Mouse (Mus musculus) forebrain, embryonic 12.5 days (tissue): ENCODE measurements around the gene Stk40. TPM values are rescaled to one million over a fixed set of nuclear protein-coding genes. Genes with fewer than 3 reads are reported as not detected.

Source experiments
- ATAC-seq: fragments of 200-750 bp; cut with Nextera tagmentation; 2 replicates; pipeline ENCODE4 v1.8.0; 2017; ENCODE audit warnings: moderate TSS enrichment; ENCODE audit not compliant: low FRiP score
- H3K27ac ChIP-seq: fragments of 300-500 bp; sonication (generic); 2 replicates; pipeline ENCODE4 v1.5.1; 2016; ENCODE audit warnings: mild to moderate bottlenecking
- H3K27me3 ChIP-seq: fragments of 300-500 bp; sonication (generic); 2 replicates; pipeline ENCODE4 v1.6.1; 2016; ENCODE audit warnings: mild to moderate bottlenecking
- H3K36me3 ChIP-seq: fragments of 300-500 bp; sonication (generic); replicated peaks from 2 replicates; pipeline ENCODE4 v1.6.1; 2016; ENCODE audit warnings: mild to moderate bottlenecking
- H3K4me1 ChIP-seq: fragments of 300-500 bp; sonication (generic); 2 replicates; pipeline ENCODE4 v1.6.1; 2016
- H3K4me2 ChIP-seq: fragments of 300-500 bp; sonication (generic); 2 replicates; pipeline ENCODE4 v1.6.1; 2016; ENCODE audit warnings: mild to moderate bottlenecking, moderate library complexity
- H3K4me3 ChIP-seq: fragments of 300-500 bp; sonication (generic); replicated peaks from 2 replicates; pipeline ENCODE4 v1.5.1; 2016; ENCODE audit warnings: mild to moderate bottlenecking
- H3K9ac ChIP-seq: fragments of 300-500 bp; sonication (generic); 2 replicates; pipeline ENCODE4 v1.6.1; 2016; ENCODE audit warnings: mild to moderate bottlenecking
- H3K9me3 ChIP-seq: fragments of 300-500 bp; sonication (generic); 2 replicates; pipeline ENCODE4 v1.6.1; 2016
- WGBS: fragments of 180-500 bp; shearing (Covaris S2); methylation state at CpG from one replicate; pipeline ENCODE4 v1.1.7; 2016; 5-methylcytosine and 5-hydroxymethylcytosine counted together
- polyA plus RNA-seq: library from polyadenylated mRNA; unstranded; fragments of >200 nt; fragmentation: Nextera tagmentation; extraction: Ambion mirVana; gene quantifications from 2 replicates; pipeline ENCODE4 v1.2.1, GENCODE M21; 2016

The Stk40 gene
- polyA plus RNA-seq, 1 experiment from 2014 or later = 42.8 TPM

- H3K27ac ChIP-seq = no peak overlapping the region
- no peaks in the 10 kb centered on the region for H3K9me3 ChIP-seq
- H3K4me2 ChIP-seq = no peak overlapping the region
- H3K36me3 ChIP-seq = peaks cover 70% of the 10 kb centered on the region
- WGBS = 96% methylated on average over 4 of the region's 4 CpGs
- H3K4me3 ChIP-seq = no peak overlapping the region
- ATAC-seq = no peak
- H3K9ac ChIP-seq = no peak overlapping the region
- peaks cover 16% of the 10 kb centered on the region for H3K4me1 ChIP-seq
- no peaks in the 10 kb centered on the region for H3K27me3 ChIP-seq
Observed at GRCm38 (mm10) chr4:126134236-126134635, 30.5 kb downstream of the Stk40 start.

- peaks cover 71% of the 10 kb centered on the region for H3K36me3 ChIP-seq
- WGBS = 90% methylated on average over 4 of the region's 4 CpGs
- peaks cover 16% of the 10 kb centered on the region for H3K4me1 ChIP-seq
- H3K4me2 ChIP-seq = no peak overlapping the region
- H3K9ac ChIP-seq = no peak overlapping the region
- H3K4me3 ChIP-seq = no peak overlapping the region
- H3K27me3 ChIP-seq = no peaks in the 10 kb centered on the region
- ATAC-seq = no peak
- no peaks in the 10 kb centered on the region for H3K9me3 ChIP-seq
- H3K27ac ChIP-seq = no peak overlapping the region
Observed at GRCm38 (mm10) chr4:126134639-126135038, 30.9 kb downstream of the Stk40 start.

DNA sequence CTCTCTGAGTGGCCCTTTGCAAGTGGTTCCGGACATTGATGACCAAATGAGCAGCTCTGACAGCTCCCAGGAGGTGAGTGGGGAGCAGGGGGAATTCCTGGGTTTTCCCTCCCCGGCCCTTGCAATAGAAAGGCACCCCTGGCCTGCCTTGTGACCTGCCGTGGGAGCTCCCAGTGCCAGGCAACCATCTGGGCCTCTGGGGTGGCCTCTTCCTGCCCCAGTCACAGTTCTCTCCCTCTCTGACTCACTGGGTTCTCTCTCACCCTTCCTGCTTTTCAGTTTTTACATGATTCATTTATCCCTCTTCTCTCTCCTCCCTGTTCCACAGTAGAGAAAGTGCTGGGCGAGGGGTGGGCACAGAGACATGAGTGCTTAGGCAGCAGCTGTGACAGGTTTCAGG lies 34.0 kb downstream of the Stk40 start:
- H3K36me3 ChIP-seq = peaks cover 73% of the 10 kb centered on the region
- WGBS = 91% methylated on average over 4 of the region's 4 CpGs
- H3K9ac ChIP-seq = no peak overlapping the region
- no peak for ATAC-seq
- H3K4me1 ChIP-seq = no peaks in the 10 kb centered on the region
- H3K27me3 ChIP-seq = no peaks in the 10 kb centered on the region
- no peak overlapping the region for H3K4me2 ChIP-seq
- H3K27ac ChIP-seq = no peak overlapping the region
- no peak overlapping the region for H3K4me3 ChIP-seq
- no peaks in the 10 kb centered on the region for H3K9me3 ChIP-seq

GRCm38 (mm10) chr4:126141021-126141420 lies 37.3 kb downstream of the Stk40 start:
- Histone ChIP-seq H3K9me3 (no peaks in the 10 kb centered on the region), H3K9ac (no peak overlapping the region), H3K4me2 (no peak overlapping the region), H3K4me1 (no peaks in the 10 kb centered on the region), H3K36me3 (peaks cover 44% of the 10 kb centered on the region), H3K27me3 (0 out of 2 replicates have a peak, but pooled peaks cover 4% of the 10 kb centered on the region), H3K27ac (no peak overlapping the region), H3K4me3 (no peak overlapping the region)
- ATAC-seq = no peak
- 88% methylated on average over 5 of the region's 5 CpGs for WGBS

GRCm38 (mm10) chr4:126145396-126145795 lies 41.6 kb downstream of the Stk40 start:
- Histone ChIP-seq H3K4me3 (no peak overlapping the region), H3K4me2 (no peak overlapping the region), H3K4me1 (peaks cover 18% of the 10 kb centered on the region), H3K27me3 (peaks cover 42% of the 10 kb centered on the region), H3K9me3 (no peaks in the 10 kb centered on the region), H3K27ac (no peak overlapping the region), H3K36me3 (0 out of 2 replicates have a peak, but pooled peaks cover 2% of the 10 kb centered on the region), H3K9ac (no peak overlapping the region)
- 51% methylated on average over 3 of the region's 4 CpGs for WGBS
- ATAC-seq = no peak

DNA sequence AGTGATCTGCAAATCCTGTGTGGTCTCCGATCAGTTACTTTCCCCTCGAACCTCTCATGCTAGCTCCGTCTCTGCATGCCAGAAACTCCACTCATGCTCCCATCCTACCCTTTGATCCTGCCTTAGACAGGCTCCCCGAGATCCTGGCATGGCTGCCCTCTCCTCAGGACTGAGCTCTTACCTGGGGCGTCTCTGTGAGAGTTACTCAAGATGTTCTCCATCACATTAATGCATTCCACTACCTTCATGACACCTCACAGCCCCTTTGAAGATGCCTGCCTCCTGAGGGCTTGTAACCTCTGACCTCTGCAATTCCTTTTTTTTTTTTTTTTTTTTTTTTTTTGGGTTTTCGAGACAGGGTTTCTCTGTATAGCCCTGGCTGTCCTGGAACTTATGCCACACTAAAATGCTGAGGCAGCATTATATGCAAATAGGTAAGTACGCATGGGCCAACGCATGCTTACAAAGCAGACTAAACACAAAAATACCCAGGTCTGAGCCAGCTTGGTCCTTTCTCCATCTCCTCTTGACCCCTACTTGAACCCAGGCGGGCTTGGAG lies 43.3 kb downstream of the Stk40 start:
- H3K4me2 ChIP-seq = peak overlapping the region; percentile 80; the same call in 1 of the 2 replicates
- no peak overlapping the region for H3K4me3 ChIP-seq
- H3K9me3 ChIP-seq = no peaks in the 10 kb centered on the region
- 56% methylated on average over 9 of the region's 9 CpGs for WGBS
- no peak overlapping the region for H3K9ac ChIP-seq
- 0 out of 2 replicates have a peak overlapping the region, but pooled peaks have one; percentile 50 for H3K27ac ChIP-seq
- peaks cover 18% of the 10 kb centered on the region for H3K4me1 ChIP-seq
- ATAC-seq = no peak
- no peaks in the 10 kb centered on the region for H3K36me3 ChIP-seq
- H3K27me3 ChIP-seq = peaks cover 57% of the 10 kb centered on the region

DNA sequence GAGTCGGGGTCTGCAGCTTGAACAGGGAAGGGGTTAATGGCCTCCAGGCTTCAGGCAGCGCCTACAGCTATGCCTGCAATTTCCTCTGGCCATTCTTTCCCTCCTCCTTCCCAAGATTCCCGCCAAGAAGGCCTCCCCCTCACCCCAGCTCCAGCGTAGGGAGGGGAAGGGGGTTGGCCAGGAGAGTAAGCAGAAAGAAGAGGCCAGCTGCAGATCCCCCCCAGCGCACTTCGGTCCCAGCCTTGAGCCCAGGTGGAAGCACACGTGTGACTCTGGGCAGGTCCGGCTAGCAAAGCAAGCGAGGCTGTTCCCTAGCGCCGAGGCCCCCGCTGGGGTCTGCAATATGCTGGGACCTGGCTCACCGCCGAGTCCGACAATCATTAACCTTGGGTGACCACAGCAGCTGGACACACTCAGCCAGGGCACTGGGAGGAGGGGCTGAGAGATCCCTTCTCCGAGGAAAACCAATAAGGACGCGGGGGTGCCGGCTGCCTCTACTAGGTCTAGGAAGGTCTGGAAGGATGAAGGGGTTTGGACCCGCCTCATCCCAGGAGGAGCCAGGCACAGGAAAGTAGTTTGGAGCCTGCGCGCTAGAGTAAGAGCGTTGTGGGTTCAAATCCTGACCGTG lies 43.9 kb downstream of the Stk40 start, which contains the start of gene Eva1b:
Eva1b (plus strand) TSS at position 212 of the 628 bp plus-strand sequence.
- WGBS = 2% methylated on average over 24 of the region's 24 CpGs
- Histone ChIP-seq H3K4me3 (peak within 1 kb of the TSS; percentile 50), H3K4me1 (peaks cover 18% of the 10 kb centered on the region), H3K36me3 (no peaks in the 10 kb centered on the region), H3K27ac (peak within 1 kb of the TSS; percentile 50), H3K27me3 (peaks cover 57% of the 10 kb centered on the region), H3K4me2 (peak within 1 kb of the TSS; percentile 80), H3K9ac (peak within 1 kb of the TSS; percentile 56), H3K9me3 (no peaks in the 10 kb centered on the region)
- peak; percentile 27; the same call in 1 of the 2 replicates for ATAC-seq

GRCm38 (mm10) chr4:126148161-126148961 lies 44.6 kb downstream of the Stk40 start:
- peak overlapping the region; percentile 50 for H3K27ac ChIP-seq
- H3K27me3 ChIP-seq = peaks cover 57% of the 10 kb centered on the region
- peak overlapping the region; percentile 80 for H3K4me2 ChIP-seq
- WGBS = 2% methylated on average over 64 of the region's 67 CpGs
- no peak for ATAC-seq
- no peaks in the 10 kb centered on the region for H3K9me3 ChIP-seq
- peak overlapping the region; percentile 50 for H3K4me3 ChIP-seq
- H3K36me3 ChIP-seq = no peaks in the 10 kb centered on the region
- H3K4me1 ChIP-seq = peaks cover 18% of the 10 kb centered on the region
- H3K9ac ChIP-seq = peak overlapping the region; percentile 56

- ATAC-seq = no peak
- peaks cover 18% of the 10 kb centered on the region for H3K4me1 ChIP-seq
Observed at GRCm38 (mm10) chr4:126149041-126149676, 45.4 kb downstream of the Stk40 start.

DNA sequence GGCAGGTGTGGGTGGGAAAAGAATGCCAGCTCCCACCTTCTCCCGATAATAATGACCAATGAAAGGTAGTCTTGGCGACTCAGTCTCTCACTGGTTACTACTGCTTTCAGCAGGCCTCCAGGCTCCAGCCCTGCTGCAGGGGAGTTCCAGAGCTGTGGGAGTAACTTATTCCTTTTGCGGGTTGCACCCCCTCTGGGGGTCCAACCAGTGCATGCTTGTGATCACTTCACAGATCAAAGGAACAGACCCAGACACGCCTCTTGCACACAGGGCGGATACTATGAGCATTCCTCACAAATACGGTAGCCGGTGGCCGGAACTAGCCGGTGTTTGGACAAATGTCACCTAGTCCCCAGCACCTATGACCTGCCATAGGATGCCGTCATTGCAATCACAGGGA lies 46.0 kb downstream of the Stk40 start:
- Histone ChIP-seq H3K4me3 (0 out of 2 replicates have a peak overlapping the region, but pooled peaks have one; percentile 50), H3K4me2 (no peak overlapping the region; the same call in 1 of the 2 replicates), H3K9me3 (no peaks in the 10 kb centered on the region), H3K9ac (no peak overlapping the region), H3K36me3 (no peaks in the 10 kb centered on the region), H3K27me3 (peaks cover 57% of the 10 kb centered on the region), H3K27ac (no peak overlapping the region), H3K4me1 (peaks cover 18% of the 10 kb centered on the region)
- no peak for ATAC-seq
- WGBS = 65% methylated on average over 10 of the region's 10 CpGs

More at GRCm38 (mm10) chr4:126149041-126149676, 45.4 kb downstream of the Stk40 start:
- Histone ChIP-seq H3K9ac (peak overlapping the region; percentile 56), H3K4me2 (peak overlapping the region; percentile 80), H3K27ac (peak overlapping the region; percentile 50; the same call in 1 of the 2 replicates), H3K4me3 (peak overlapping the region; percentile 50), H3K9me3 (no peaks in the 10 kb centered on the region), H3K36me3 (no peaks in the 10 kb centered on the region), H3K27me3 (peaks cover 57% of the 10 kb centered on the region)
- WGBS = 24% methylated on average over 42 of the region's 42 CpGs

DNA sequence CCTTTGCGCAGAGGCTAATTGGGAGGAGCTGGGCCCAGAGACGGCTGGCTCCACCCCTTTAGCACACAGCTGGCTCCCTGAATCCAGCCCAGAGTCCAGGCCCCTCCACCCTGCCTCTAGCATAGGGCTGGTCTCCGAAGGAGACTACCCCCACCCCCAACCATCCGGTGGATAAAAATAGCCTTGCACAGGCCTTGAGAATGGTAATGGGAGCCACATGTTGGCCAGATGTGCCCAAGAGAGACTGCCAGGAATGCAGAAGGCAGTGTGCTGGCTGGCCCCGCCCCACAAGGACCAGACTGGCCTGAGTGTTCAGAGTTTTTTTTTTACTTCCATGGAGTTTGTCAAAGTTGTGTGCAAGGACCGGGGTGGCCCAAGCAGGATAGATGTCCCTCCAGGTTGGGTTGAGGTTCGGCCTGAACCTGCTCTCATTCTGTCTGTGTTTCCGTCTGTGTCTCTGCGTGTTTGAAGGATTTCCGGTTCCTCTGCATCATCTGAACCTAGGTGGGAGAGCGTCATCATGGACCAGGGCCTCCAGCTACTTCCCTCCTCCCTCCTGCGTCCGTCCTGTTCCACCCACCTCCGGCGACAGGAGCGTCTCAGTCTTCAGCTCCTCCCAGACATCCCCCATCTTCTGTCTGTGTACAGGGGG lies 46.7 kb downstream of the Stk40 start:
- no peak overlapping the region for H3K4me3 ChIP-seq
- 61% methylated on average over 16 of the region's 16 CpGs for WGBS

More for the DNA sequence above, 46.7 kb downstream of the Stk40 start:
- Histone ChIP-seq H3K36me3 (no peaks in the 10 kb centered on the region), H3K4me1 (peaks cover 20% of the 10 kb centered on the region), H3K27me3 (peaks cover 57% of the 10 kb centered on the region), H3K27ac (no peak overlapping the region), H3K4me2 (no peak overlapping the region), H3K9me3 (no peaks in the 10 kb centered on the region), H3K9ac (no peak overlapping the region)
- no peak for ATAC-seq
